ENCODE assay signal across 20 mouse cellular contexts in the genomic region with DNA sequence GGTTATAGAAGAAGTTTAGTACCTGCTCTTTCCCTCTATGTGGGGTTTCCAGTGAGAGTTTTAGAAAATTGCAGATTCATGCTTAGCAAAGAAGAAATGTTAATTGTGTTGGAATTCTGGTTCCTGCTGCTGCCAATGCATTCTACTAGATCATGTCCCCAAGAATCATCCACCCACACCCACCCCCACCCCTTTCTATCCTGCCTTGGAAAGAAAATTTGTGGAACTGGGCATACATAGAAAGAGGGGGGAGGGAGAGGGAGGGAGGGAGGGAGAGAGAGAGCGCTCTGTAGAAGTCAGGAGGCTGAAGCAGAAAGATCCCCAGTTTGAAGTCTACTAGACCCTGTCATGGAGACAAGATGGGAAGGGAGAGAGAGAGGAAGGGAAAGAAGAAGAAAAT. TPM values are rescaled to one million over a fixed set of nuclear protein-coding genes. Genes with fewer than 3 reads are reported as not detected.
"Had no signal": no experiment of that assay in that cellular context is flagged by ENCODE, and none has a peak within 500 bp of the region (broad histone marks: within the 10 kb centered on the region; RNA-seq: fewer than 3 reads in every experiment).

No protein-coding gene starts in this region.

- H3K27ac ChIP-seq: lung, embryonic 15.5 days; macrophage; midbrain, embryonic 13.5 days; midbrain, embryonic 15.5 days; neural tube, embryonic 12.5 days had no signal

- H3K4me3 ChIP-seq: lung, embryonic 15.5 days; megakaryocyte, embryonic 14.5 days; midbrain, embryonic 13.5 days; midbrain, embryonic 15.5 days; neural tube, embryonic 12.5 days had no signal

- DNase-seq: liver, postnatal 0 days; lung, adult 2 months; lung, postnatal 14 days; lung, postnatal 36 days; right cerebral cortex, postnatal 14 days; right cerebral cortex, postnatal 4 days; spleen, adult 18-20 months; thymus, adult 2 months; thymus, postnatal 25 days; thymus, postnatal 4 days had no signal

RNA-seq across cellular contexts. Expression of a gene that starts 14.7 kb away (rescaled TPM):
- total RNA-seq: megakaryocyte progenitor cell, adult 5-6 weeks; monocyte, adult 5-6 weeks; neutrophil, adult 5-6 weeks had no signal

RNA-seq across cellular contexts. Expression of a gene that starts 18.1 kb away (rescaled TPM):
- total RNA-seq: megakaryocyte progenitor cell, adult 5-6 weeks; midbrain, postnatal 0 days; monocyte, adult 5-6 weeks; neutrophil, adult 5-6 weeks had no signal

RNA-seq across cellular contexts. Expression of a gene that starts 41.7 kb away (rescaled TPM):
- total RNA-seq: megakaryocyte progenitor cell, adult 5-6 weeks; midbrain, postnatal 0 days; monocyte, adult 5-6 weeks; neutrophil, adult 5-6 weeks had no signal
